Mouse (Mus musculus) layer of hippocampus, adult 8-10 months (tissue): ENCODE measurements around the gene Iah1. TPM values are rescaled to one million over a fixed set of nuclear protein-coding genes. Genes with fewer than 3 reads are reported as not detected.

ENCODE experiments used
- DNase-seq, 2 experiments: peaks; one replicate each; pipeline ENCODE4 v3.0.0; 2022; ENCODE audit warnings: low spot score in 2 of 2
- total RNA-seq, 4 experiments: library from RNA; stranded (reverse); gene quantifications; 2 replicates each; pipeline ENCODE4 v1.2.4; 2022

Gene Iah1
- total RNA-seq, 4 experiments from 2014 or later = 13.2 to 17.0 (median 14.0) TPM

DNA sequence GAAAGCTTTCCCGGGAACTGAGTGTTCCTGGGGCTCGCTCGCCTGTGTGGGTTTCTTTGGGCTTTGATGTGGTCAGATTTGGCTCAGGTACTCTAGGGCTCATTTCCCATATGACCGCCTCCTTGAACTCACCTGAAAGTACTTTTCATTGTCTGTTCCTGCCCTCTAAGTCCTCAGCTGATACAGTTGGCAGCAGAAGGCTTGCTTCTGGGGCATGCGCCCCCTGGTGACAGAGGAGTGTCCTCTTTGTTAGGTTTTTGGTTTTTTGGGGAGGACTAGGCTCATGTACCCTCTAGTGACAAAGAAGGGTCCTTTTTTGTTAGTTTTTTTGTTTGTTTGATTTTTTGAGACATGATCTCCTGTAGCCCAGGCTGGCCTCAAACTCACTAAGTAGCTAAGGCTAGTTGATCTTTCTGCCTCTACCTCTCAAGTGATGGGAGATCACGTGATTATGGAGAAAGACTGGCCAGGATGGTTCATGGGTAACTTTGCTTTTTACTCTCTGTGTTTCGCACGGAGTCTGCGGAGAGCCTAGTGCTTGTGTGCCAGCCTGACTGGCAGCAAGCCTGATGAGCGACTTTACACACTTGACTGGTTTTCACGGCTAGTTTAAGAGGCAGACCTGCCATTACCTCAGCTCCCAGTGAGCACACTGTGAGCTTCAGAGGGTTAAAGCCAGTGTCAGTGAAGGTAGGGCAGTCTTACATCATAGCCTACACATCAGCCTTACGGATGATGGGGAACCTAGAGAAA, 2.1 kb downstream of the Iah1 start:
- DNase-seq = peak in 1 of 2 experiments; percentile 57

DNA sequence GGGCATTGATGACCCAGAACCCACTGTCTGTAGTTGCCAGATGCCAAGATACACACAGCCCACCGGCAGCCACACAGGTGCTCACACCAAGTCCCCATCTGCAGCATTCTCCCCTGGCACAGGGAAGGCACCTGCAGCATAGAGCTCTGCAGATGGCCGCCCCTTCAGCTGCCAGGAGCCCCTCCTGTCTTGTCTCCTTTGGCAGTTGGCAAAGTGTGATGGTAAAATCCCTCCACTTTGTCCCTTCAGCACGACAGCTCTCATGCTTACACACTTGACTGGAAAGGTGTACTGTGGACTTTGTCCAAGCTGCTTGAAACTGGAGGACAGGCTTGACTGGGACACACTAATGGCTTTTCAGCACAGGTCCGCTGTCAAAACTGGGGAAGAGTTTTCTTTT, 4.1 kb downstream of the Iah1 start:
- no peak for DNase-seq

DNA sequence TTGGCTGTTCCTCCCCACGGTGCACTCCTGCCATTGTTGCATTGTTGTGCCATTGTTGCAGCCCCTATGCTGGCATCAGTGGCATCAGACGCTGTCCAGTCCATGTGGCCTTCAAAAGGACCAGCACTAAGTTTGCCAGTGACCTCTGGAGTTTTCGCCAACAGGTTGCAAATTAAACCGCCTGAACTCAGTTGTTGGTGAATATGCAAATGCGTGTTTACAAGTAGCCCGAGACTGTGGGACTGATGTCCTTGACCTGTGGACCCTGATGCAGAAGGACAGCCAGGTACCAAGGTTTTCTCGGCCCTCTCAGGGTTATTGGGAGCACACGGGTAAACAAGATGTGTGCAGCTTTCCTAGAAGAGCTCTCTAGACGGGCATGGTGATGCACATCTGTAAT, 5.0 kb downstream of the Iah1 start:
- no peak for DNase-seq

DNA sequence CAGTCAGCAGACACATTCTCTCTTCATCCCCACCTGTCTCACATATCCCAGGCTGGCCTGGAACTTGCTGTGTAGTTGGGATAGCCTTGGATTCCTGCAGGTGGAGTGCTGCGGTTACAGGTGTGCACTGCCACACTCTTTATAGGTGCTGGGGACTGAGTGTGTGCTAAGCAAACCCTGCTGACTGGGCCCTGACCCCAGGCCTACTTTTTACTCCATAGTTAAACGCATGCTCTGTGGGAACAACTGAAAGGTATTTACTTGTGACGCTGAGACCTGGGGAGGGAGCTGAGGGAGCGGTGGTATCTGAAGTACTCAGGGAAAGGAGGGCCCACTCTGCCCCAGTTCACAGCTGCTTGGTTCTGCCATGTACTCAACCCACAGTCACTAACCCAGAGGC, 6.1 kb downstream of the Iah1 start:
- DNase-seq = no peak

DNA sequence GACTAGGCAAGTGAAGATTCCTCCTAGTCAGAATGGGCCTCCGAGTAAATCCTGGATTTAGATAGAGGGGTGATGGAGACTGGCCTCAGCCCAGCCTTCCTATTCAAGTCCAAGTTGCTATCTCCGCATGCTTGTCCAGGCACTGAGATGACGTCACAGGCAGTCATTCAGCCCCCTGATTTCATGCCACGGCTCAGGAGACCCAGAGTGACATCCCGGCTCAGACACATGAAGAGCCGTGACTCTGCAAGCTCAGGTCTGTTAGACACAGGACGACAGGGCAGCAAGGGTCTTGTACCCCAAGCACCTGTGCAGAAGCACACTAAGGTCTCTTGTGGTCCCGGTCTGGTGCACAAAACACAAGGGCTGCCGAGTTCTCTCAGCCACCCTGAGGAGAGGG, 6.7 kb downstream of the Iah1 start:
- no peak for DNase-seq

DNA sequence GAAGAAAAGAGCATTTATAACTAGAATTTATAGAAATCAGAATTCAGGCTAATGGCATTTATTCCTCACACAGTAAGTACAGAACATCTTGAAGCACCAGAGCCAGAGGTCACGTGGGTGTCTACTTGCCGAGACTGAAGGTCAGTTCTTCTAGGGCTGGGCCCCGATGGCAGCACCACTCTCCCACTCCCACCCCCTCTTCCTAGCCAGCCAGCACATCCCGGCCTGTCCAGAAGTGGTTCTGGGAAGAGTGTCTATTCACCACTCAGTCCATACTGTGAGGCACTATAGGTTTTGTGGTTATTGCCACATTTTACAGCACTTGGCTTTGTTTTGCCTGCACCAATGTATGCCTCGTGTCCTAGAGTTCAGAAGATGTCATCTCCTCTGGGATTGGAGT, 7.9 kb downstream of the Iah1 start:
- no peak for DNase-seq

DNA sequence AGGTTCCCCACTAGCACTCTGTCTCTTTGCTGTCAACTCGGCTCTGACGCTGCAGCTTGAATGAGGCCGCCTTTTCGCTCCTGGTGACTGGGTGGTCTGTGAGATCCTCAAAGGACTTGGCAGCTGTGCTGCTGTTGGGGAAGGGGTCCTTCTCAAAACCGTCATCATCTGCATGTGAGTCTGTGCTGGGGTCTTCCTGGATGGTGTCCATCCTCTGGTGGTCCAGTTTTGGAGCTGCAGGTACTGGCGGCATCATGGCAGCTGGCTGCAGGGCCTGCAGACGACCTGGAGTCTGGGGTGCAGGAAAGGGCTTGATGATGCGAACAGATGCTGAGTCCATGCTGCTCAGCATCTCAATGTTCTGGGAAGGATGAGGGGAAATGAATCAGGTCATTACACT, 9.1 kb downstream of the Iah1 start:
- no peak for DNase-seq

DNA sequence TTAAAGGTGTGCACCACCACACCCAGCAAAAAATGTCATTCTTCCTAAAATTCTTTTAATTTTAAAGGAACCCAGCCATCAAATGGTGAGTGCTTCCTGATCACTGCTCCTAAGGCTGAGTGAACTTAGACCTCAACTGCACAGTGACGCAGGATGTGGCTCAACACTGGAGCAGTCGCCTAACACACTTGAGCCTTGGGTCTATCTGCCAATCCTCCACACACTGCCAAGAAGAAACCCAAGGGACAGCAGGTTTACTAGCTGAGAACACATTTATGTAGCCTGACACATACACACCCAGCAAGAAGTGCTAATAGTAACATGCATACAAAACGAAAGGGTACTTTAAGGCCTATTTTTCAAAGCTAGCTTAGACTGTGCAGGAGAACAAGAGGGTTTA, 10.1 kb downstream of the Iah1 start:
- no peak for DNase-seq

DNA sequence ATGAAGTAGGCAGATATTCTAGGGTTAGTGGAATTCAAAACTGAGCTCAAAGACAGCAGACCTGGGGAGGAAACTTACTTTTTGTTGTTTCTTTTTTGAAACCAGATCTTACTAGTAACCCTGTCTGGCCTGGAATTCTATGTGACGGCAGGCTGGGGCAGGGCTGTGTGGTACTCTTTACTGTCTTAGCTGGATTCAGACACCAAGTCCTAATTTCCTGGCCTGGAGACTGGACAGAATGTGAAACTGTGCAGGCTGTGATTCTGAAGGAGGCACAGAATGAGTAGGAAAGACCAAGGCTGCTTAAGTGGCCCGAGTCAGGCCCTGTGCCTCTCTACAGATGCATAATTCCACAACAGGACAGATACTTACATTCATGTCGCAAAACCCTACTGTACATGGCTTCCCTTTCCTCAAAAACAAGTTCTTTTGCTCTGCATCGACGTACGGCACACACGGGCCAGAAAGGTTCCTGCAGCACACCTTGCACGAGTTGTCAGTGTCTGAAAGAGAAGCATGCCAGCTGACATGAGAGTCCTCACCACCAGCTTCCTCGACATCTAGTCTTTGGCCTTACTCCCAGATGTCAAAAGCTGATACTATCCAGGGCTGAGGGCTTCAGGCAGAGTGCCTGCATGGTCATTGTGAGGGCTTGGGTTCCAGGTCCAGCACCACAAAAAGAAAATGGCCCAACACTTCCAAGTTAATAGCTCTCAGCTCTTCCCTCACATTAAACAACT, 13.6 kb downstream of the Iah1 start:
- no peak for DNase-seq

DNA sequence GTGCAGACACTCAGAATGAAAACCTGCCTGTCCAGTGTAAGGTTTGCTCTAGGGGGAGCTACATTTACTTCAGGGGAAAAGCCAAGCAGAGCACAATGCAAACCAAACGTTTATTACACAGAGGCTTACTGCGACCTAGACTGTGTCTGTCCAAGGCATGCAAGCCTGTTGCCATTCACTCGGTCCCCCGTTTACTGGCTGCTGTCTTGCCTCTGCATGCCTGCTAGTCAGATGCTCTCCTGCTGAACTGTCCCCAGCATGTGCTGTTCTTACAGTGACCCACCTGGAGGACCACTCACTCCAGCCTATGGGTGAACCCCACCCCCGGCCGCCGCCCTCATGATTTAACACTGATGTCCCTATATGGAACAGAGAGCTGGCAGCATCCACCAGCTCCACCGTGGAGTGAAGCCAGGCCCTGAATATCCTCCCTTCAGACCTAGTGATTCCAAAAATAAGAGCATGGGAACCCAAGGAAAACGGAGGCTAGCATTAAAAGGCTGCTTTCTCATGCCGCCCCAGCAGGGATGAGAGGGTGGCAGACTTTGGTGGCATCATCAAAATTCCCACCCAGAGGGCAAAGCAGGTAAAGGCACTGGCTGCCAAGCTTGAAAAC, 14.9 kb downstream of the Iah1 start:
- no peak for DNase-seq

DNA sequence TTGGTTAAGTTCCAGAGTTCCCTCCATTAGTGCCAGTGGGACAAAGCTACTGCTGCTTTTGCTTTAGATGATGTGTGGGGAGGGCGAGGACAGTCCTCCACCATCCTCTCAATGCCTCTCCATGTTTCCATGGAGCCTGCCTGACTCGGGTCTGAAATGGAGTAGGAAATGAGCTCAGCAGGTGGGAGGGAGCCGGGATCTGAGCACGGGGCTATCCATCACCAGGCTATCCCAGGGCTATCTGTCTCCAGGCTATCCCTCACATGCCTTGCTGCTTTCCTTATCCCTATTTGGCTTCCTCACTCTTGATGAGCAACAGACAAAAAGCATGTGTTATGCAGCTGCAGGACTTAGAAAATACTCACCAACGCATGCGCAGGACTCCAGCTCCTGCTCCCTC, 15.5 kb downstream of the Iah1 start:
- no peak for DNase-seq

DNA sequence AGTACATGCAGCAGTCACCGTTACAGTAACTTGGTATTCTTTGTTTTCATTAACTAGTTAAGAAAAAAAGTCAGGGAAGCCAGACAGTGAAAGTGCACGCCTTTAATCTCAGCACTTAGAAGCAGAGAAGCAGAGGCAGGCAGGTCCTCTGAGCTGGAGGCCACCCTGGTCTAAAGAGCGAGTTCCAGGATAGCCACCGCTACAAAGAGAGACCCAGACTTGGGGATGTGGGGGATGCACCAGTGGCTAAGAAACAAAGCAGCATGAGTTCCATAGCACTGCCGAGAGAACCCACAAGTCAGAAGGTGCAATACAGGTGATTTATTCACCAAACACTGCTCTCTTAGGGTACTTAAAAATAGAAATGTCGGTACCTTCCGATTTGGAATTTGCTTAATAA, 16.8 kb downstream of the Iah1 start:
- DNase-seq = no peak

DNA sequence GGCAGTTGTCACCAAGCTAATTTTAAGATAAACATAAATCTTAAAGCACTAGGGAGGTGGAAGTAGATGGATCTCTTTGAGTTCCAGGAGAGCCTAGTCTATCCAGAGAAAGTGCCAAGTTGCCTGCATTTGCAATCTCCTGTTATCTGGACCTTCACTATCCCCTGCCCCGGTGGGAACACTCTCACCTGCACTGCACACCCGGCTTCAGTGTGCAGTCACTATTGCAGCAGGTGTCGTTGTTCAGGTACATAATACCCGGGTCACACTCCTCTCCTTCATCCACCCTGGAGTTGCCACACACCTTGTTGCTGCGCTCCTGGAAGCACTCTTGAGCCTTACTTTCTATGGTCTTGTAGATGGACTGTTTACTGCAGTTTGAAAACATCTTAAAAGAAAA, 17.6 kb downstream of the Iah1 start:
- DNase-seq = no peak

DNA sequence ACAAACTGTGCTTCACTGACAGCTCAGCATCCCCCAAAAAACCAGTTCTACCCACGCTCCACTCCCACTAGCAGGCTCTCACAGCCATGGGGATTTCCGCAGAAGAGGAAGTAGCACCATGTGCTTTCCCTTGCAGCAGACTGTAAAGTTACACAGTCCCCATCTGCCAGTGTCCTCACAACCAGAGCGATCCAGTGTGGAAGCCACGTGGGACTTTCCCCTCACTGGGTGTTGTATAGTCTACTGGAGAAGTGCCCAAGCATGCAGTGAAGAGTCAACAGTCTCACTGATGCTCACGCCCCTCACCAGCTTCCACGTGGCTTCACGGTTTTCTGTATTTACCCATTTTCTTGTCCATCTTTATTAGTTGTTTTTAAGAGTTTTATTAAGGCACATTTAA, 19.7 kb downstream of the Iah1 start:
- DNase-seq = peak; percentile 74

DNA sequence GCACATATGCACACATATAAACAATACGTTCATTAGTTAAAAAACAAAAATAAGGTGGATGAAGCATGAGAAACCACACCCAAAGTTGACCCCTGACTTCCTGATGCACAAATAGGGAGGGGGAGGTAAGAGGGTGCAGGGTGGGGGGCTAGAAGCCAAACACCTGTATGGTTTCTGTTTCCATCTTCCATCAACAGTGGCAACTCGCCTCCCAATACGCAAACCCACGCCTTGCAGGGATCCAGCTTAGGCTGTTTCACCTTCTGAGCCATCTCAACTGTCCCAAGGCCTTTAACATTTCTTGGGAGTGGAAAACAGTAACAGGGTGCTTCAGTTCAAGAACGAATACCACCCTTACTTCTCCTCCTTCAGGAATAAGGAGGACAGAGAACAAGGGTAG, 21.0 kb downstream of the Iah1 start:
- no peak for DNase-seq

DNA sequence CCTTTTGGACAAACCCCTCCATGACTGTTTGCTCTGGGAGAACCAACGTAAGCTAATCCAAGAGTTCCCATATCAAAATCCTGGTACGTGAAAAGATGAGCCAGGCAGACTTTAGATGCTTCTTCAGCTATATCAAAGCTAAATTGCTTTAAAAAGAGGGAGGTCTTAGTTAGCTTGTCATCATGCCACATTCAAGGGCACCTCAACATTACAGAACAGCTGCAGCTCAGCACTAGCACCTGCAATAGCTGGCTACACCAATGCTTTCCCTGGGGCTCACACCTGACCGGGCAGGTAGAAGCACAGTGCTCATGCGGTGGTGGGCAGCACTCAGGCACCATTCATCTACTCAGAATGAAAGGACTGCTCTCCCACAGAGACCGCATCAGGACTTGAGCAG, 24.5 kb downstream of the Iah1 start:
- DNase-seq = no peak

DNA sequence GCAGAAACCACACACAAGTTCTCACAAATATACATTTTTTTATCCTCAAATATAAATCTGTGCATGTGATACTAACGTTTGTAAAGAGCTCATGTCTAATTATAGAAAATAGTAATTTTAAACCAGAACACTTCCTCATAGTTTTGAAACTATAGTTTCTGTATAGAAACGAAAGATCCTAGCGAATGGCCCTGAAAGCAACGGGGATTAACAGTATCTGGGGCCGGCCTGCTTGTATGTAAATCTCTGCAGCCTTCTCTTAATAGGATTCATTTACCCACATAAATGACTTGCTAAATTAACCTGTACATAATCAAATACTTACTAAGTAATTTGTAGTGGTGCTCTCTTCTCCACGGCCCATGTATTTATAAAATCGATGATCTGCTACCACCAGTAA, 30.8 kb downstream of the Iah1 start:
- DNase-seq = no peak

DNA sequence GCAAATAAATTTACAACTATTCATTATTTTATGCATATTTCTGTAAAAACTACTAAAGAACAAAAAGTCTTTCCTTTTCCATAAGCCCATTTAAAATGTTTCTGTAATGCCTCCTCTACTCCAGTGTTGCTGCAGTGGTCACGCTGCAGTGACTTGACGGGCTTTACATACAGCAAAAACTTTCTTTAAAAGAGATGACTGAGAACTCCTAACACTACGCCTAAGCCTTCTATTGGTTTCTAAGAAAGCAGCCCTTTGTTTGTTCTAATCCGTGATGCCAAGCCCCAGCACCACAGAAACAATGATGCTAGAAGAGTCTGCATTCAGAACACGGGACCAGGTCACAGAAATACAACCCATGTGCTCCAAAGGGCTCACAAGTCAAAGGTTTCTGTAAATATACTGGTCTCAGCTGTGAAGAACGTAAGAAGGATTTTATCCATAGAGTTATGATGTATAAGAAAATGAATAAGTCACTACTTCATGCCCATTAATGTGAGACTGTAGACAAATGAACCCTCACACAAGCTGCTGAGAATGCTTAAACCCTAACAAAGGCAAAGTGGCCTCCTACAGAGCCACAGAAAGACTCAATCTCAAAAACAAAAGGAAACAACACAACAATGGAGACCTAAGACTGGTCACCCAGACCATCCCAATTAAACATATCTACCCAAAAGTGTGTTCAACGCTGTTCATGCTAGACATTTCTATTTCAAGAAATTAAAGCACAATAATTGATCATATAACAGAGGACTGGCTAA, 34.1 kb downstream of the Iah1 start:
- no peak for DNase-seq

DNA sequence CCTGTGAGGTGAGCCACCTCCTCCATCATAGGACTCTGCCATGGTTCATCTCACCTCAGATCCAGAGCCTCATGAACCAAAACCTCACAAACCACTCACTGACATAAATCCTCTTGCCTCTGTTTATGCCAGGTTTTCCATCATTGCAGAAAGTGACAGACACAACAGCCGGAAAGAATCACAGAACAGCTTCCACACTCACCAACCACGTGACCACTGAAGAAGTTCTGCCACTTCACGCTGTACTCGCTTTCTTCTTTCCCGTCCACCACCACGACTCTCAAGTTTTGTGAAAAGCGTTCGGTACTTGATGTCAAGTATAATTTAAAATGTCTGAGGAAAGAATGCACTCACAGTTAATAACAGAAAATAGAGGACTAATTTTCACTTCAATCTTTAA, 37.5 kb downstream of the Iah1 start:
- no peak for DNase-seq

DNA sequence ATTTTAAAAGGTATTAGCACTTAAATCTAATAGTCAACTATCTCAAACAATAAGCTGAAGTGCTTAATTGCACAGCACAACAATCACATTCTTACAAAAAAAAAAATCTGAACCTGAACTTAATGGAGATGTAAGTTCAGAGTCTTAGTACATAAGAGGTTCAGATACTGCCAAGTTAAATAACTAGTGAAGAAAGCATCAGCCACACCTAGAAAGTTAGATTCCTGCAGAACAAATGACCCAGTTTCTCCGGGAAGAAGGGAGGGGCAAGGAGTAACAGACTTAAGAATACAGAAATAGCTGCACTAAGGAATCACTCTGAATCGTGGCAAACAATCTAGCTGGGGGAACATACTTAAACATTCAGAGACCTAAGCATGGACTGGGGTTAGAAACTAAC, 46.5 kb downstream of the Iah1 start:
- DNase-seq = no peak

DNA sequence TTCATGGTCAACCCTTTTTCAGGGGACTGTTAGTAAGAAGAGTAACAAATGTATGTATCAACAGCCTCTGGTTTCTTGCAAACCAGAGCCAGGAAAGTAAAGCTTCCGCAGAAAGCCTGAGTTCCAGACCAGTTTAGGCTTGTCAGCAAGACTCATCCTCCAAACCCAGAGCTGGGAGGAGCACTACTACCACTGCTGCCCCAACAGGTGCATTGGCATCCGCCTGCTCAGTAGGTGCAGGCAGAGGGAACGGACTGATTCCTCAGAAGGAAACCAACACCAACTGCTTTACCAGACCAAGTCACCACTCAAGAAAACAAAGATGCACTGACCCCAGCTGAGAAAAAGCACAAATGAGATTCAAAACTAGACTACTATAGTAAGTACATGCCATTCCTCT, 47.0 kb downstream of the Iah1 start:
- no peak for DNase-seq
